Mouse (Mus musculus): ENCODE results near the gene Aagab.

The Aagab gene

GRCm38 (mm10) chr9:63649841-63650545 lies 47.5 kb downstream of the Aagab start:
- DNase-seq = no peak

- DNase-seq = no peak
Observed at GRCm38 (mm10) chr9:63650905-63651304, 48.4 kb downstream of the Aagab start.

- no peak for DNase-seq
Observed at GRCm38 (mm10) chr9:63651594-63651993, 49.1 kb downstream of the Aagab start.

GRCm38 (mm10) chr9:63653666-63654065 lies 51.2 kb downstream of the Aagab start:
- DNase-seq = no peak

GRCm38 (mm10) chr9:63654575-63654974 lies 52.1 kb downstream of the Aagab start:
- DNase-seq = no peak

GRCm38 (mm10) chr9:63655092-63655491 lies 52.6 kb downstream of the Aagab start:
- no peak for DNase-seq

GRCm38 (mm10) chr9:63657167-63657566 lies 54.7 kb downstream of the Aagab start:
- no peak for DNase-seq

- no peak for DNase-seq
Observed at GRCm38 (mm10) chr9:63658436-63658835, 56.0 kb downstream of the Aagab start.

GRCm38 (mm10) chr9:63658970-63659371 lies 56.5 kb downstream of the Aagab start:
- DNase-seq = no peak

- DNase-seq = no peak
Observed at GRCm38 (mm10) chr9:63660061-63660460, 57.6 kb downstream of the Aagab start.

GRCm38 (mm10) chr9:63660691-63661090 lies 58.2 kb downstream of the Aagab start:
- DNase-seq = no peak

- DNase-seq = no peak
Observed at GRCm38 (mm10) chr9:63662759-63663158, 60.3 kb downstream of the Aagab start.

- DNase-seq = no peak
Observed at GRCm38 (mm10) chr9:63663222-63663621, 60.8 kb downstream of the Aagab start.

GRCm38 (mm10) chr9:63664300-63664745 lies 61.9 kb downstream of the Aagab start:
- no peak for DNase-seq

GRCm38 (mm10) chr9:63664792-63665646 lies 62.6 kb downstream of the Aagab start:
- DNase-seq = no peak

GRCm38 (mm10) chr9:63666612-63667372 lies 64.3 kb downstream of the Aagab start:
- no peak for DNase-seq

GRCm38 (mm10) chr9:63667373-63667724 lies 64.9 kb downstream of the Aagab start:
- DNase-seq = no peak

- no peak for DNase-seq
Observed at GRCm38 (mm10) chr9:63668621-63669020, 66.2 kb downstream of the Aagab start.

GRCm38 (mm10) chr9:63669816-63670215 lies 67.4 kb downstream of the Aagab start:
- DNase-seq = no peak

- DNase-seq = no peak
Observed at GRCm38 (mm10) chr9:63672797-63673493, 70.5 kb downstream of the Aagab start.

- no peak for DNase-seq
Observed at GRCm38 (mm10) chr9:63673494-63673805, 71.0 kb downstream of the Aagab start.

GRCm38 (mm10) chr9:63674613-63675012 lies 72.2 kb downstream of the Aagab start:
- no peak for DNase-seq

- DNase-seq = no peak
Observed at GRCm38 (mm10) chr9:63677621-63678020, 75.2 kb downstream of the Aagab start.

Data from layer of hippocampus, adult 9-11 months (tissue).